Mouse (Mus musculus) CH12.LX (cell line): ENCODE data around the gene Nrg3. TPM values are rescaled to one million over a fixed set of nuclear protein-coding genes. Genes with fewer than 3 reads are reported as not detected.
"Not testable (repeated sequence)": the region's sequence is repeated elsewhere in the genome, so short reads cannot be mapped to it uniquely, and the experiment has no call there.

Experiments used
- DNase-seq: peaks from one replicate; pipeline ENCODE4 v3.0.0-alpha.2; 2013; ENCODE audit errors: extremely low read depth
- H3K27ac ChIP-seq: 2 replicates; pipeline ENCODE4 v1.5.1; 2012; ENCODE audit warnings: low read depth, mild to moderate bottlenecking, control low read depth, moderate library complexity; ENCODE audit not compliant: insufficient read depth
- H3K27me3 ChIP-seq: replicated peaks from 2 replicates; pipeline ENCODE3; 2012; ENCODE audit warnings: inconsistent platforms
- H3K36me3 ChIP-seq, 2 experiments: replicated peaks in 1 of 2; 2 replicates each; pipeline versions ENCODE3 to v1.6.1; 2012; ENCODE audit warnings: inconsistent platforms in 1 of 2, low read length in 1 of 2, mild to moderate bottlenecking in 1 of 2, mixed read lengths in 1 of 2, moderate library complexity in 1 of 2; ENCODE audit not compliant: control insufficient read depth in 1 of 2, insufficient read depth in 1 of 2
- H3K4me1 ChIP-seq, 2 experiments: 2 replicates each; pipeline ENCODE4 v1.6.1; 2012; ENCODE audit warnings: inconsistent platforms in 1 of 2, moderate library complexity in 1 of 2; ENCODE audit not compliant: insufficient read depth in 2 of 2, control insufficient read depth in 1 of 2
- H3K4me2 ChIP-seq: 2 replicates; pipeline ENCODE4 v1.6.1; 2012; ENCODE audit warnings: low read depth, mild to moderate bottlenecking, control low read depth; ENCODE audit not compliant: poor library complexity, insufficient read depth, severe bottlenecking
- H3K4me3 ChIP-seq, 3 experiments: fragments of 150-350 bp in 1 of 3; sonication (generic) in 1 of 3; replicated peaks in 1 of 3; 2 replicates each; pipeline versions ENCODE3 to v1.5.1; 2011 to 2012; ENCODE audit warnings: low read depth in 2 of 3, low read length in 2 of 3, mild to moderate bottlenecking in 2 of 3, moderate library complexity in 2 of 3, control low read depth in 1 of 3, improper control_type of control experiment in 1 of 3, inconsistent platforms in 1 of 3, mixed read lengths in 1 of 3; ENCODE audit not compliant: poor library complexity in 1 of 3
- H3K79me2 ChIP-seq: replicated peaks from 2 replicates; pipeline ENCODE4 v1.6.1; 2012; ENCODE audit warnings: mild to moderate bottlenecking, moderate library complexity; ENCODE audit not compliant: control insufficient read depth, poor library complexity, insufficient read depth, severe bottlenecking; ENCODE audit errors: extremely low read depth
- H3K9ac ChIP-seq: 2 replicates; pipeline ENCODE4 v1.6.1; 2012; ENCODE audit warnings: low read depth, mild to moderate bottlenecking, control low read depth, moderate library complexity; ENCODE audit not compliant: insufficient read depth
- H3K9me3 ChIP-seq: replicated peaks from 2 replicates; pipeline ENCODE3; 2012; ENCODE audit warnings: low read length, inconsistent platforms, mixed read lengths
- CHD1 ChIP-seq: IDR thresholded peaks from 2 replicates; pipeline ENCODE4 v1.6.1; 2012; ENCODE audit warnings: low read depth, low read length, improper control_type of control experiment, inconsistent platforms
- CTCF ChIP-seq, 2 experiments: IDR thresholded peaks in 1 of 2; conservative IDR thresholded peaks in 1 of 2; 2 replicates each; pipeline ENCODE4 v1.5.1; 2011 to 2012; ENCODE audit warnings: low read depth in 2 of 2, low read length in 2 of 2, improper control_type of control experiment in 1 of 2, inconsistent platforms in 1 of 2, mild to moderate bottlenecking in 1 of 2, moderate library complexity in 1 of 2
- ELF1 ChIP-seq: IDR thresholded peaks from 2 replicates; pipeline ENCODE4 v1.6.1; 2014; ENCODE audit warnings: low read depth, mild to moderate bottlenecking, inconsistent platforms, low read length, improper control_type of control experiment
- ETS1 ChIP-seq: conservative IDR thresholded peaks from 2 replicates; pipeline ENCODE4 v1.6.1; 2012; ENCODE audit warnings: low read depth, mild to moderate bottlenecking, inconsistent platforms, low read length, improper control_type of control experiment, moderate library complexity
- HCFC1 ChIP-seq: IDR thresholded peaks from 2 replicates; pipeline ENCODE4 v1.6.1; 2012; ENCODE audit warnings: low read depth, mild to moderate bottlenecking, inconsistent platforms, low read length, improper control_type of control experiment
- KAT2A ChIP-seq: IDR thresholded peaks from 2 replicates; pipeline ENCODE4 v1.6.1; 2012; ENCODE audit warnings: low read length, improper control_type of control experiment, inconsistent platforms; ENCODE audit not compliant: insufficient replicate concordance
- MAFK ChIP-seq: IDR thresholded peaks from 2 replicates; pipeline ENCODE4 v1.6.1; 2011; ENCODE audit warnings: low read length, improper control_type of control experiment; ENCODE audit not compliant: insufficient replicate concordance
- MAZ ChIP-seq: IDR thresholded peaks from 2 replicates; pipeline ENCODE4 v1.6.1; 2012; ENCODE audit warnings: low read depth, mild to moderate bottlenecking, inconsistent platforms, low read length, improper control_type of control experiment, moderate library complexity
- MYC ChIP-seq: IDR thresholded peaks from 2 replicates; pipeline ENCODE4 v1.6.1; 2011; ENCODE audit warnings: low read depth, mild to moderate bottlenecking, improper control_type of control experiment, low read length
- NELFE ChIP-seq: IDR thresholded peaks from 2 replicates; pipeline ENCODE4 v1.6.1; 2011; ENCODE audit warnings: low read depth, low read length, improper control_type of control experiment
- NRF1 ChIP-seq: IDR thresholded peaks from 2 replicates; pipeline ENCODE4 v1.6.1; 2014; ENCODE audit warnings: low read depth, mild to moderate bottlenecking, inconsistent platforms, low read length, improper control_type of control experiment, moderate library complexity
- PAX5 ChIP-seq: IDR thresholded peaks from 2 replicates; pipeline ENCODE4 v1.6.1; 2012; ENCODE audit warnings: low read length, inconsistent platforms, mixed read lengths
- POLR2A ChIP-seq: IDR thresholded peaks from 2 replicates; pipeline ENCODE4 v1.6.1; 2011; ENCODE audit warnings: low read depth, mild to moderate bottlenecking, improper control_type of control experiment, low read length
- RAD21 ChIP-seq: IDR thresholded peaks from 2 replicates; pipeline ENCODE4 v1.6.1; 2011; ENCODE audit warnings: low read depth, mild to moderate bottlenecking, low read length, improper control_type of control experiment, moderate library complexity
- RCOR1 ChIP-seq: conservative IDR thresholded peaks from 2 replicates; pipeline ENCODE4 v1.6.1; 2012; ENCODE audit warnings: low read depth, mild to moderate bottlenecking, inconsistent platforms, low read length, improper control_type of control experiment
- UBTF ChIP-seq: IDR thresholded peaks from 2 replicates; pipeline ENCODE4 v1.6.1; 2012; ENCODE audit warnings: low read depth, mild to moderate bottlenecking, inconsistent platforms, low read length, improper control_type of control experiment, moderate library complexity
- ZC3H11A ChIP-seq: IDR thresholded peaks from 2 replicates; pipeline ENCODE4 v1.6.1; 2012; ENCODE audit warnings: low read depth, mild to moderate bottlenecking, inconsistent platforms, low read length, improper control_type of control experiment
- ZMIZ1 ChIP-seq: IDR thresholded peaks from 2 replicates; pipeline ENCODE4 v1.6.1; 2012; ENCODE audit warnings: low read depth, mild to moderate bottlenecking, inconsistent platforms, low read length, improper control_type of control experiment
- dilution Hi-C: fragments of 300-500 bp; cut with MboI; formaldehyde crosslinking; loops from 2 replicates; pipeline ENCODE4 v1.14.3; 2020; ENCODE audit warnings: low sequenced_read_pairs; ENCODE audit not compliant: extremely low pct_unique_long_range_greater_than_20kb, extremely low pct_ligation_motif_present
- in situ Hi-C: fragments of 300-500 bp; cut with MboI; formaldehyde crosslinking; loops from 3 replicates; pipeline ENCODE4 v1.14.3; 2019; ENCODE audit warnings: low sequenced_read_pairs, low pct_ligation_motif_present, low pct_unique_long_range_greater_than_20kb, mixed read lengths
- polyA plus RNA-seq: library from polyadenylated mRNA; unstranded; fragments of >175 nt; gene quantifications from 2 replicates; pipeline ENCODE4 v1.2.1, GENCODE M21; 2012; ENCODE audit warnings: low read depth; ENCODE audit not compliant: insufficient read length
- total RNA-seq, 2 experiments: library from RNA; depleted of rRNA; stranded (reverse); fragments of 300-350 nt in 1 of 2; fragments of >200 nt in 1 of 2; gene quantifications; 2 replicates each; pipeline ENCODE4 v1.2.3; 2012 to 2014

Nrg3 gene
- total and polyA plus RNA-seq, 3 experiments, result not detected

- no peaks in the 10 kb centered on the region for H3K27me3 ChIP-seq
- no peak overlapping the region for H3K4me2 ChIP-seq
- H3K4me3 ChIP-seq, result no peak overlapping the region
- in situ Hi-C loops, result no loop called here
- TF ChIP-seq PAX5 (no peak), RAD21 (no peak), MAZ (no peak), MYC (no peak)
- TF ChIP-seq, all 38 proteins: peak for 0
- dilution Hi-C loops, result no loop called here
- peaks cover 13% of the 10 kb centered on the region for H3K9me3 ChIP-seq
- no peaks in the 10 kb centered on the region for H3K4me1 ChIP-seq
- H3K9ac ChIP-seq, result no peak overlapping the region
- H3K36me3 ChIP-seq, result no peaks in the 10 kb centered on the region
- no peak for DNase-seq
- H3K79me2 ChIP-seq, result no peaks in the 10 kb centered on the region
- no peak overlapping the region for H3K27ac ChIP-seq
Measured at GRCm38 (mm10) chr14:39117977-39118376, 354.9 kb downstream of the Nrg3 start.

DNA sequence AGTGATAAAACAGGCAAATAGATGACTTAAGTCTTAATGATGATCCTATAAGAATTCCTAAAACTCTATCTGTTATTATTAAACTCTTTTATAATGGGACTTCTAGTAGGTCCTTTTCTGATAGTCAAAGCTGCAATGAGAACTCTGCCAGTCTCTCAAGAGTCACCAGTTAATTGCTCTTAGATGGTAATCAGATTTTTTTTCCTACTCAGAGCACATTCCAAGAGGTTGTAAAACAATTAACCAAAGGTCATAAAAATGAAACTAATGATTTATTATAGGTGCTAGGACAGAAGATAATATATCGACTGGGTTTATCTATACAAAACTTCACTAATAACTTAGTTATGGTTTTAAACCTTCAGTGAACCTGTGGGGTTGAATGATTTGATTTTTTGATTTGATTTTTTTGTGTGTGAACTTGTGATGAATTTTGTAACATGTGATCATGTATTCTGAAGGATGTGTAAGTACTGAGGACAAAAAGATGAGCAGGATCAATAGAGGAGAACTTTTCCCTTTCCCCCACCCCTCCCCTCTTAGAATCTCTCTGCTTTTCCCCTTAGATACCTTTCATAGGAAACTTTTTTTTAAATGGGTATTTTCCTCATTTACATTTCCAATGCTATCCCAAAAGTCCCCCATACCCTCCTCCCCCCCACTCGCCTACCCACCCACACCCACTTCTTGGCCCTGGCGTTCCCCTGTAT lies 356.2 kb downstream of the Nrg3 start:
- dilution Hi-C loops, H3K9ac ChIP-seq, H3K4me1 ChIP-seq, H3K4me3 ChIP-seq, DNase-seq, H3K36me3 ChIP-seq, H3K79me2 ChIP-seq, H3K4me2 ChIP-seq, in situ Hi-C loops, H3K27me3 ChIP-seq, H3K27ac ChIP-seq: not testable (repeated sequence)
- H3K9me3 ChIP-seq, result peaks cover 18% of the 10 kb centered on the region

GRCm38 (mm10) chr14:39109566-39109965 lies 363.3 kb downstream of the Nrg3 start:
- TF ChIP-seq CTCF (conservative IDR thresholded peaks at IDR 0.05 in 1 of 2, IDR thresholded peaks at IDR 0.05 in 1 of 2; ENCODE audit: low read depth in 2 of 2, low read length in 2 of 2) (no peak), HCFC1 (no peak), KAT2A (no peak), UBTF (no peak), ELF1 (no peak), POLR2A (no peak), CHD1 (no peak), MAFK (no peak), NELFE (no peak), PAX5 (no peak), RCOR1 (no peak), NRF1 (no peak), ETS1 (no peak), ZMIZ1 (no peak), ZC3H11A (no peak)
- in situ Hi-C loops, result no loop called here

More at GRCm38 (mm10) chr14:39109566-39109965, 363.3 kb downstream of the Nrg3 start:
- Histone ChIP-seq H3K4me3 (no peak overlapping the region), H3K79me2 (no peaks in the 10 kb centered on the region), H3K27ac (no peak overlapping the region), H3K9ac (no peak overlapping the region), H3K4me1 (no peaks in the 10 kb centered on the region), H3K36me3 (no peaks in the 10 kb centered on the region), H3K27me3 (no peaks in the 10 kb centered on the region), H3K4me2 (no peak overlapping the region), H3K9me3 (peaks cover 36% of the 10 kb centered on the region)
- dilution Hi-C loops, result no loop called here
- DNase-seq, result no peak
